Mouse (Mus musculus) CH12.LX (cell line): ENCODE results near the gene Lama4.

Source experiments
- CTCF ChIP-seq, 2 experiments: IDR thresholded peaks in 1 of 2; conservative IDR thresholded peaks in 1 of 2; 2 replicates each; pipeline ENCODE4 v1.5.1; 2011 to 2012; ENCODE audit warnings: low read depth in 2 of 2, low read length in 2 of 2, improper control_type of control experiment in 1 of 2, inconsistent platforms in 1 of 2, mild to moderate bottlenecking in 1 of 2, moderate library complexity in 1 of 2
- EP300 ChIP-seq: IDR thresholded peaks from 2 replicates; pipeline ENCODE4 v1.6.1; 2011; ENCODE audit warnings: low read length, improper control_type of control experiment
- IRF4 ChIP-seq: IDR thresholded peaks from 2 replicates; pipeline ENCODE4 v1.6.1; 2014; ENCODE audit warnings: low read depth, mild to moderate bottlenecking, inconsistent platforms, low read length, improper control_type of control experiment
- MYC ChIP-seq: IDR thresholded peaks from 2 replicates; pipeline ENCODE4 v1.6.1; 2011; ENCODE audit warnings: low read depth, mild to moderate bottlenecking, improper control_type of control experiment, low read length
- POLR2A ChIP-seq: IDR thresholded peaks from 2 replicates; pipeline ENCODE4 v1.6.1; 2011; ENCODE audit warnings: low read depth, mild to moderate bottlenecking, improper control_type of control experiment, low read length
- TCF12 ChIP-seq: IDR thresholded peaks from 2 replicates; pipeline ENCODE4 v1.6.1; 2014; ENCODE audit warnings: low read depth, mild to moderate bottlenecking, inconsistent platforms, low read length, improper control_type of control experiment
- ZC3H11A ChIP-seq: IDR thresholded peaks from 2 replicates; pipeline ENCODE4 v1.6.1; 2012; ENCODE audit warnings: low read depth, mild to moderate bottlenecking, inconsistent platforms, low read length, improper control_type of control experiment
- ZNF384 ChIP-seq: IDR thresholded peaks from 2 replicates; pipeline ENCODE4 v1.6.1; 2012; ENCODE audit warnings: low read depth, low read length, improper control_type of control experiment, inconsistent platforms

GRCm38 (mm10) chr10:39142216-39142615 lies 176.9 kb downstream of the Lama4 start:
- TF ChIP-seq EP300 (no peak), MYC (no peak), POLR2A (no peak), CTCF (conservative IDR thresholded peaks at IDR 0.05 in 1 of 2, IDR thresholded peaks at IDR 0.05 in 1 of 2; ENCODE audit: low read depth in 2 of 2, low read length in 2 of 2) (no peak), IRF4 (no peak), ZNF384 (no peak), ZC3H11A (no peak), TCF12 (no peak)
